Mouse (Mus musculus) cerebellum, adult 2 months (tissue): ENCODE data around the gene Kcnc3.

Experiments used
- CTCF ChIP-seq: fragments of 200-500 bp; IDR thresholded peaks from 2 replicates; pipeline ENCODE4 v1.5.1; 2011; ENCODE audit warnings: low read depth, mild to moderate bottlenecking, control low read depth, low read length, moderate library complexity, borderline replicate concordance; ENCODE audit not compliant: insufficient read depth
- POLR2A ChIP-seq: fragments of 200-500 bp; IDR thresholded peaks from 2 replicates; pipeline ENCODE4 v1.6.1; 2011; ENCODE audit warnings: low read length, control low read depth, borderline replicate concordance; ENCODE audit not compliant: insufficient read depth

DNA sequence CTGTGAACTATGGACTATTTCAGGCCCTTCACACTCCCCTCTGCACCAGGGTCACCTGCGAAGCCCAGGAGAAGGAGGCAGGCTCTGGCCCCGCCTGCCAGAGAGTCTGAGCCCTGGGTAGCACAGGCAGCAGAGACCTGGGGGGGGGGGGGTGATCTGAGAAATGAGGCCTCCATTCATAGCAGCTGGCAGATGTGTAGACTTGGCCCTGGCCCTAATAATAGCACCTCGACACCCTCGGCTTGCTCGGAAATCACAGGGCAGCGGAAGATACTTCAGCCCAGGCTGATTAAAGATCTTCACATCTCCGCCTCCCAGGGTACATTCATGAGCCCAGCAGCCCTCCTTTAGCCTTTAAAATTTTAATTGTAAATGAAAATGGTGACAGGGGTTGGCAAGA lies 21.7 kb downstream of the Kcnc3 start:
- TF ChIP-seq POLR2A, result no peak
- no peak for TF ChIP-seq CTCF
